Mouse (Mus musculus) heart, embryonic 14.5 days (tissue): ENCODE data around the gene Dnajc30. TPM values are rescaled to one million over a fixed set of nuclear protein-coding genes. Genes with fewer than 3 reads are reported as not detected.
A peak's percentile ranks its signal among the peaks of the same experiment; 100 is the strongest.
"Not testable (repeated sequence)": the region's sequence is repeated elsewhere in the genome, so short reads cannot be mapped to it uniquely, and the experiment has no call there.

Source experiments
- ATAC-seq: fragments of 200-750 bp; cut with Nextera tagmentation; 2 replicates; pipeline ENCODE4 v1.8.0; 2017; ENCODE audit warnings: low read depth, moderate TSS enrichment; ENCODE audit not compliant: insufficient number of reproducible peaks, insufficient read depth, low FRiP score
- H3K27ac ChIP-seq, 2 experiments: fragments of 200-500 bp in 1 of 2; fragments of 300-500 bp in 1 of 2; sonication (generic) in 1 of 2; replicated peaks in 1 of 2; 2 replicates each; pipeline ENCODE4 v1.5.1; 2012 to 2014; ENCODE audit warnings: low read depth in 2 of 2, low read length in 2 of 2, control low read depth in 1 of 2, mild to moderate bottlenecking in 1 of 2, mixed read lengths in 1 of 2; ENCODE audit not compliant: control insufficient read depth in 1 of 2, insufficient read depth in 1 of 2
- H3K27me3 ChIP-seq: fragments of 300-500 bp; sonication (generic); 2 replicates; pipeline ENCODE4 v1.6.1; 2014; ENCODE audit warnings: mild to moderate bottlenecking, low read length, control low read depth; ENCODE audit not compliant: control insufficient read depth, insufficient read depth
- H3K36me3 ChIP-seq: fragments of 300-500 bp; sonication (generic); 2 replicates; pipeline ENCODE4 v1.6.1; 2014; ENCODE audit warnings: mild to moderate bottlenecking, control low read depth, low read length, mixed read lengths; ENCODE audit not compliant: control insufficient read depth, insufficient read depth
- H3K4me1 ChIP-seq, 2 experiments: fragments of 200-500 bp in 1 of 2; fragments of 300-500 bp in 1 of 2; sonication (generic) in 1 of 2; 2 replicates each; pipeline ENCODE4 v1.6.1; 2012 to 2014; ENCODE audit warnings: low read length in 2 of 2, control low read depth in 1 of 2, mixed read lengths in 1 of 2; ENCODE audit not compliant: control insufficient read depth in 2 of 2, insufficient read depth in 2 of 2
- H3K4me2 ChIP-seq: fragments of 300-500 bp; sonication (generic); 2 replicates; pipeline ENCODE4 v1.6.1; 2014; ENCODE audit warnings: mild to moderate bottlenecking, low read length
- H3K4me3 ChIP-seq, 2 experiments: fragments of 200-500 bp in 1 of 2; fragments of 300-500 bp in 1 of 2; sonication (generic) in 1 of 2; 2 replicates each; pipeline ENCODE4 v1.5.1; 2012 to 2014; ENCODE audit warnings: low read length in 2 of 2, mild to moderate bottlenecking in 2 of 2, control low read depth in 1 of 2, low read depth in 1 of 2, moderate library complexity in 1 of 2; ENCODE audit not compliant: control insufficient read depth in 1 of 2, insufficient read depth in 1 of 2
- H3K9ac ChIP-seq: fragments of 300-500 bp; sonication (generic); 2 replicates; pipeline ENCODE4 v1.6.1; 2014; ENCODE audit warnings: mild to moderate bottlenecking, low read length
- H3K9me3 ChIP-seq: fragments of 300-500 bp; sonication (generic); 2 replicates; pipeline ENCODE4 v1.6.1; 2016; ENCODE audit warnings: low read length, control low read depth; ENCODE audit not compliant: control insufficient read depth
- WGBS: fragments of 180-500 bp; shearing (Covaris S2); extraction: QIAGEN DNeasy Blood & Tissue Kit; methylation state at CpG from one replicate; pipeline ENCODE4 v1.1.7; 2014; 5-methylcytosine and 5-hydroxymethylcytosine counted together
- polyA plus RNA-seq: library from polyadenylated mRNA; unstranded; fragments of >200 nt; fragmentation: Nextera tagmentation; extraction: Ambion mirVana; gene quantifications from 2 replicates; pipeline ENCODE4 v1.2.1, GENCODE M21; 2014

The Dnajc30 gene
- polyA plus RNA-seq, 1 experiment from 2014 or later, result 31.1 TPM

GRCm38 (mm10) chr5:135040777-135041176 lies 23.2 kb upstream of the Dnajc30 start:
- no peak overlapping the region for H3K4me2 ChIP-seq
- peak overlapping the region; percentile 34; the same call in 1 of the 2 replicates for H3K9ac ChIP-seq
- H3K4me1 ChIP-seq, result peaks cover 11 to 12% of the 10 kb centered on the region in 2 experiments
- no peaks in the 10 kb centered on the region for H3K27me3 ChIP-seq
- ATAC-seq, result no peak
- H3K9me3 ChIP-seq, result no peaks in the 10 kb centered on the region
- WGBS, result 41% methylated on average over 11 of the region's 11 CpGs
- peaks cover 49% of the 10 kb centered on the region for H3K36me3 ChIP-seq
- 0 out of 4 replicates have a peak overlapping the region, but pooled peaks of 1 of the 2 experiments have one; percentile 14 for H3K27ac ChIP-seq
- no peak overlapping the region for H3K4me3 ChIP-seq

- ATAC-seq, result no peak
- 47% methylated on average over 21 of the region's 21 CpGs for WGBS
- H3K36me3 ChIP-seq, result peaks cover 57% of the 10 kb centered on the region
These were observed 21.8 kb upstream of the Dnajc30 start for GRCm38 (mm10) chr5:135042105-135042788.

GRCm38 (mm10) chr5:135044575-135044974 lies 19.4 kb upstream of the Dnajc30 start:
- Histone ChIP-seq H3K9me3 (no peaks in the 10 kb centered on the region), H3K27me3 (no peaks in the 10 kb centered on the region), H3K36me3 (peaks cover 54% of the 10 kb centered on the region), H3K4me3 (no peak overlapping the region), H3K9ac (no peak overlapping the region), H3K27ac (no peak overlapping the region), H3K4me2 (no peak overlapping the region), H3K4me1 (peaks cover 11 to 12% of the 10 kb centered on the region in 2 experiments)
- ATAC-seq, result no peak
- WGBS, result 88% methylated on average over 3 of the region's 3 CpGs

More at GRCm38 (mm10) chr5:135042105-135042788, 21.8 kb upstream of the Dnajc30 start:
- Histone ChIP-seq H3K4me3 (no peak overlapping the region), H3K9ac (no peak overlapping the region), H3K4me2 (no peak overlapping the region), H3K9me3 (no peaks in the 10 kb centered on the region), H3K4me1 (peaks cover 11 to 12% of the 10 kb centered on the region in 2 experiments), H3K27ac (no peak overlapping the region), H3K27me3 (no peaks in the 10 kb centered on the region)

GRCm38 (mm10) chr5:135048539-135048938 lies 15.5 kb upstream of the Dnajc30 start:
- H3K36me3 ChIP-seq, result peaks cover 72% of the 10 kb centered on the region
- no peak overlapping the region for H3K9ac ChIP-seq
- no peak; the same call in 1 of the 2 replicates for ATAC-seq
- no peak overlapping the region for H3K4me3 ChIP-seq
- no peaks in the 10 kb centered on the region for H3K4me1 ChIP-seq
- no peak overlapping the region for H3K4me2 ChIP-seq
- no peaks in the 10 kb centered on the region for H3K9me3 ChIP-seq
- 90% methylated on average over 5 of the region's 5 CpGs for WGBS
- H3K27me3 ChIP-seq, result no peaks in the 10 kb centered on the region
- H3K27ac ChIP-seq, result no peak overlapping the region

GRCm38 (mm10) chr5:135049268-135049667 lies 14.7 kb upstream of the Dnajc30 start:
- 82% methylated on average over 6 of the region's 6 CpGs for WGBS
- not testable (repeated sequence) for H3K4me1 ChIP-seq, ATAC-seq, H3K9me3 ChIP-seq, H3K4me2 ChIP-seq, H3K27ac ChIP-seq, H3K27me3 ChIP-seq, H3K4me3 ChIP-seq, H3K9ac ChIP-seq
- H3K36me3 ChIP-seq, result peaks cover 77% of the 10 kb centered on the region

- ATAC-seq, result no peak
- WGBS, result 57% methylated on average over 12 of the region's 12 CpGs
- Histone ChIP-seq H3K9me3 (no peaks in the 10 kb centered on the region), H3K4me2 (no peak overlapping the region), H3K4me1 (no peaks in the 10 kb centered on the region), H3K4me3 (no peak overlapping the region), H3K9ac (no peak overlapping the region), H3K27me3 (no peaks in the 10 kb centered on the region), H3K36me3 (peaks cover 80% of the 10 kb centered on the region), H3K27ac (no peak overlapping the region)
These were observed 10.6 kb upstream of the Dnajc30 start for GRCm38 (mm10) chr5:135053356-135053755.

GRCm38 (mm10) chr5:135064382-135064766 lies 372 bp downstream of the Dnajc30 start:
- WGBS, result under 1% methylated on average over 40 of the region's 40 CpGs
- Histone ChIP-seq H3K27ac (peak overlapping the region; percentile 25 to 45; a peak in 1 of 4 replicates), H3K27me3 (no peaks in the 10 kb centered on the region), H3K9me3 (no peaks in the 10 kb centered on the region), H3K4me3 (peak overlapping the region; percentile 86 to 90), H3K9ac (peak overlapping the region; percentile 81), H3K4me1 (peaks cover 6 to 10% of the 10 kb centered on the region in 2 experiments; a peak in 2 of 4 replicates), H3K4me2 (peak overlapping the region; percentile 97), H3K36me3 (peaks cover 26% of the 10 kb centered on the region)
- ATAC-seq, result peak; percentile 28; the same call in 1 of the 2 replicates
